In the genomic region with DNA sequence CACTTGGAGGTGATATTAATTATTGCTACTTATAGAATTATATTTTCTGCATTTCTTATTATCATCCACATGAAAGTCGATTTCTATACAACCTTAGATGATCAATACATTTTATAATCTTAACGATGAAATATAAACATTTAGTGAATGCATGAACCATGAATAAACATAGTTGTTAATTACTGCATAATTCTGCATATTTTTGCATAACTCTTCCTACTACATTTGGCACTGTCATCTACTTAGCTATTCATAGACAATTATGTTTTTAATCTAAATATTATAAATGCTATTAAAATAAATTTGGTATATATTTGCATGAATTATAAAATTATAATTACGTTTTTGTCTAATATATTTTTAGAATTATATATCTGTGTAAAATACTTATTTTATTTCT, we compare ENCODE assay signal across 22 mouse cellular contexts.
DNase-seq lines count a peak whose midpoint lies in the region; ATAC-seq and TF ChIP-seq lines count a peak whose summit lies in the region.
"Had no signal": no experiment of that assay in that cellular context is flagged by ENCODE, and none has a peak within 500 bp of the region (broad histone marks: within the 10 kb centered on the region; RNA-seq: fewer than 3 reads in every experiment).

No protein-coding gene starts in this region.

- H3K4me3 ChIP-seq in forebrain, embryonic 13.5 days, result no peak overlapping the region
- no peak overlapping the region for H3K4me3 ChIP-seq in forebrain, embryonic 12.5 days (replicated peaks)
- H3K4me3 ChIP-seq in forebrain, embryonic 14.5 days (ENCODE audit: low read depth, low read length), result no peak overlapping the region
- no peak overlapping the region for H3K4me3 ChIP-seq in forebrain, embryonic 11.5 days (ENCODE audit: low read depth, low read length)
- H3K4me3 ChIP-seq in forebrain, embryonic 15.5 days, result no peak overlapping the region
- no peak overlapping the region for H3K4me3 ChIP-seq in forebrain, postnatal 0 days (ENCODE audit: low read depth, low read length)
- H3K4me3 ChIP-seq in forebrain, embryonic 16.5 days (replicated peaks; ENCODE audit: low read length), result no peak overlapping the region
- H3K4me3 ChIP-seq in forebrain, embryonic 10.5 days, result no peak overlapping the region

- TF ChIP-seq CTCF in forebrain, postnatal 0 days (IDR thresholded peaks at IDR 0.05; ENCODE audit: low read depth), result no peak

- no peak overlapping the region for H3K9ac ChIP-seq in forebrain, embryonic 13.5 days
- no peak overlapping the region for H3K9ac ChIP-seq in forebrain, embryonic 12.5 days
- H3K9ac ChIP-seq in forebrain, embryonic 14.5 days (ENCODE audit: low read length), result no peak overlapping the region
- H3K9ac ChIP-seq in forebrain, embryonic 11.5 days (ENCODE audit: low read length), result no peak overlapping the region
- H3K9ac ChIP-seq in forebrain, embryonic 15.5 days (replicated peaks), result no peak overlapping the region
- H3K9ac ChIP-seq in forebrain, postnatal 0 days, result no peak overlapping the region
- H3K9ac ChIP-seq in forebrain, embryonic 16.5 days (replicated peaks; ENCODE audit: low read depth, low read length), result no peak overlapping the region

- no peak overlapping the region for H3K4me2 ChIP-seq in forebrain, embryonic 13.5 days
- H3K4me2 ChIP-seq in forebrain, embryonic 12.5 days, result no peak overlapping the region
- no peak overlapping the region for H3K4me2 ChIP-seq in forebrain, embryonic 14.5 days (ENCODE audit: low read length)
- H3K4me2 ChIP-seq in forebrain, embryonic 11.5 days (ENCODE audit: low read depth, low read length, severe bottlenecking), result no peak overlapping the region
- no peak overlapping the region for H3K4me2 ChIP-seq in forebrain, embryonic 15.5 days (replicated peaks)
- no peak overlapping the region for H3K4me2 ChIP-seq in forebrain, postnatal 0 days (ENCODE audit: low read depth)
- H3K4me2 ChIP-seq in forebrain, embryonic 16.5 days (ENCODE audit: low read length), result no peak overlapping the region

- H3K36me3 ChIP-seq in forebrain, embryonic 13.5 days (ENCODE audit: poor library complexity, severe bottlenecking), result no peaks in the 10 kb centered on the region
- no peaks in the 10 kb centered on the region for H3K36me3 ChIP-seq in forebrain, embryonic 12.5 days (replicated peaks)
- no peaks in the 10 kb centered on the region for H3K36me3 ChIP-seq in forebrain, embryonic 14.5 days (ENCODE audit: control insufficient read depth, insufficient read depth, low read length)
- H3K36me3 ChIP-seq in forebrain, embryonic 11.5 days (ENCODE audit: control insufficient read depth, insufficient read depth, low read length), result no peaks in the 10 kb centered on the region
- H3K36me3 ChIP-seq in forebrain, embryonic 15.5 days, result no peaks in the 10 kb centered on the region
- no peaks in the 10 kb centered on the region for H3K36me3 ChIP-seq in forebrain, postnatal 0 days (ENCODE audit: insufficient read depth)
- no peaks in the 10 kb centered on the region for H3K36me3 ChIP-seq in forebrain, embryonic 16.5 days (ENCODE audit: control insufficient read depth, insufficient read depth)
- H3K36me3 ChIP-seq in forebrain, embryonic 10.5 days (replicated peaks), result no peaks in the 10 kb centered on the region
- H3K36me3 ChIP-seq: G1E had no signal

- H3K27me3 ChIP-seq in forebrain, embryonic 13.5 days, result no peaks in the 10 kb centered on the region
- H3K27me3 ChIP-seq in forebrain, embryonic 12.5 days, result no peaks in the 10 kb centered on the region
- no peaks in the 10 kb centered on the region for H3K27me3 ChIP-seq in forebrain, embryonic 14.5 days (replicated peaks; ENCODE audit: control insufficient read depth, insufficient read depth, low read length)
- no peaks in the 10 kb centered on the region for H3K27me3 ChIP-seq in forebrain, embryonic 11.5 days (ENCODE audit: control insufficient read depth, insufficient read depth, low read length)
- no peaks in the 10 kb centered on the region for H3K27me3 ChIP-seq in forebrain, embryonic 15.5 days
- no peaks in the 10 kb centered on the region for H3K27me3 ChIP-seq in forebrain, postnatal 0 days (ENCODE audit: insufficient read depth, low read length)
- no peaks in the 10 kb centered on the region for H3K27me3 ChIP-seq in forebrain, embryonic 16.5 days (replicated peaks; ENCODE audit: control insufficient read depth, insufficient read depth, low read length)
- H3K27me3 ChIP-seq in forebrain, embryonic 10.5 days (ENCODE audit: poor library complexity, severe bottlenecking), result no peaks in the 10 kb centered on the region
- H3K27me3 ChIP-seq: CH12.LX, Patski had no signal

- DNase-seq in forebrain, embryonic 14.5 days (ENCODE audit: low spot score), result peak; percentile 23
- no peak for DNase-seq in forebrain, embryonic 11.5 days (ENCODE audit: low spot score)
- no peak for DNase-seq in forebrain, postnatal 0 days
- no peak for DNase-seq in forebrain, embryonic 10.5 days (ENCODE audit: extremely low spot score, low spot score)
- DNase-seq: adrenal gland, adult 2 months; adrenal gland, adult 8-10 months; adrenal gland, postnatal 10 days; adrenal gland, postnatal 14 days; adrenal gland, postnatal 25 days; adrenal gland, postnatal 36 days; B cell, adult 2 months; cerebellum, adult 11 months; cerebellum, adult 11-12 months had no signal

- H3K4me1 ChIP-seq in forebrain, embryonic 13.5 days, result no peaks in the 10 kb centered on the region
- H3K4me1 ChIP-seq in forebrain, embryonic 12.5 days, result no peaks in the 10 kb centered on the region
- H3K4me1 ChIP-seq in forebrain, embryonic 14.5 days (ENCODE audit: control insufficient read depth, insufficient read depth, low read length), result no peaks in the 10 kb centered on the region
- H3K4me1 ChIP-seq in forebrain, embryonic 11.5 days (replicated peaks; ENCODE audit: control insufficient read depth, insufficient read depth, low read length), result no peaks in the 10 kb centered on the region
- H3K4me1 ChIP-seq in forebrain, embryonic 15.5 days, result no peaks in the 10 kb centered on the region
- H3K4me1 ChIP-seq in forebrain, postnatal 0 days (ENCODE audit: insufficient read depth), result no peaks in the 10 kb centered on the region
- H3K4me1 ChIP-seq in forebrain, embryonic 16.5 days (replicated peaks; ENCODE audit: control insufficient read depth, insufficient read depth, low read length), result no peaks in the 10 kb centered on the region
- no peaks in the 10 kb centered on the region for H3K4me1 ChIP-seq in forebrain, embryonic 10.5 days

- 76% methylated on average over 3 of the region's 3 CpGs for WGBS in forebrain, embryonic 13.5 days
- WGBS in forebrain, embryonic 12.5 days, result 79% methylated on average over 3 of the region's 3 CpGs
- WGBS in forebrain, embryonic 14.5 days, result 81% methylated on average over 3 of the region's 3 CpGs
- 87% methylated on average over 3 of the region's 3 CpGs for WGBS in forebrain, embryonic 11.5 days
- 72% methylated on average over 3 of the region's 3 CpGs for WGBS in forebrain, embryonic 15.5 days
- WGBS in forebrain, postnatal 0 days, result 59% methylated on average over 3 of the region's 3 CpGs
- 70% methylated on average over 3 of the region's 3 CpGs for WGBS in forebrain, embryonic 16.5 days
- WGBS in forebrain, embryonic 10.5 days, result 89% methylated on average over 3 of the region's 3 CpGs

- H3K27ac ChIP-seq in forebrain, embryonic 13.5 days, result no peak overlapping the region
- H3K27ac ChIP-seq in forebrain, embryonic 12.5 days, result no peak overlapping the region
- no peak overlapping the region for H3K27ac ChIP-seq in forebrain, embryonic 14.5 days (ENCODE audit: low read depth, low read length)
- no peak overlapping the region for H3K27ac ChIP-seq in forebrain, embryonic 11.5 days (ENCODE audit: low read depth, low read length)
- no peak overlapping the region for H3K27ac ChIP-seq in forebrain, embryonic 15.5 days (replicated peaks)
- no peak overlapping the region for H3K27ac ChIP-seq in forebrain, postnatal 0 days (ENCODE audit: low read depth, low read length)
- H3K27ac ChIP-seq in forebrain, embryonic 16.5 days (ENCODE audit: low read length), result no peak overlapping the region
- no peak overlapping the region for H3K27ac ChIP-seq in forebrain, embryonic 10.5 days

- peak; percentile 69 for ATAC-seq in forebrain, embryonic 13.5 days
- no peak for ATAC-seq in forebrain, embryonic 12.5 days (ENCODE audit: low FRiP score)
- peak; percentile 54; the same call in 1 of the 2 replicates for ATAC-seq in forebrain, embryonic 14.5 days
- ATAC-seq in forebrain, embryonic 11.5 days (replicated peaks; ENCODE audit: low FRiP score), result no peak
- ATAC-seq in forebrain, embryonic 15.5 days (replicated peaks), result peak; percentile 72; the same call in 1 of the 2 replicates
- no peak for ATAC-seq in forebrain, postnatal 0 days
- ATAC-seq in forebrain, embryonic 16.5 days, result peak; percentile 64; the same call in 1 of the 2 replicates
- ATAC-seq: activated CD4-positive, CD25-positive, alpha-beta regulatory T cell, adult 4 months; CD4-positive, CD25-positive, alpha-beta regulatory T cell, adult 4 months; Patski had no signal

- no peaks in the 10 kb centered on the region for H3K9me3 ChIP-seq in forebrain, embryonic 13.5 days (replicated peaks)
- no peaks in the 10 kb centered on the region for H3K9me3 ChIP-seq in forebrain, embryonic 12.5 days
- no peaks in the 10 kb centered on the region for H3K9me3 ChIP-seq in forebrain, embryonic 14.5 days (replicated peaks; ENCODE audit: control insufficient read depth, low read length)
- H3K9me3 ChIP-seq in forebrain, embryonic 11.5 days (ENCODE audit: control insufficient read depth, low read length), result no peaks in the 10 kb centered on the region
- no peaks in the 10 kb centered on the region for H3K9me3 ChIP-seq in forebrain, embryonic 15.5 days
- no peaks in the 10 kb centered on the region for H3K9me3 ChIP-seq in forebrain, postnatal 0 days (ENCODE audit: low read length)
- no peaks in the 10 kb centered on the region for H3K9me3 ChIP-seq in forebrain, embryonic 16.5 days (ENCODE audit: control insufficient read depth, low read length)
- H3K9me3 ChIP-seq in forebrain, embryonic 10.5 days, result no peaks in the 10 kb centered on the region
- H3K9me3 ChIP-seq: G1E had no signal

Comparison
In these comparisons a context has a peak if more than half of its experiments do, and no peak if none do; other contexts are left out.
1. ATAC-seq: peak in forebrain, embryonic 13.5 days (single experiment), forebrain, embryonic 14.5 days (single experiment), forebrain, embryonic 15.5 days (single experiment) and forebrain, embryonic 16.5 days (single experiment); none in forebrain, embryonic 12.5 days (single experiment), forebrain, embryonic 11.5 days (single experiment) and forebrain, postnatal 0 days (single experiment).